Mouse (Mus musculus) testis, postnatal 10 days (tissue): ENCODE measurements around the gene Adat3.

Experiments used
- DNase-seq: peaks from one replicate; pipeline ENCODE4 v3.0.0; 2021; ENCODE audit warnings: low spot score

Adat3 gene

GRCm38 (mm10) chr10:80654866-80655265 lies 52.2 kb downstream of the Adat3 start:
- no peak for DNase-seq

GRCm38 (mm10) chr10:80655406-80656129 lies 52.9 kb downstream of the Adat3 start:
- no peak for DNase-seq

- peak; percentile 100 for DNase-seq
Measured at GRCm38 (mm10) chr10:80656130-80656862, 53.6 kb downstream of the Adat3 start.

- no peak for DNase-seq
Measured at GRCm38 (mm10) chr10:80656863-80657623, 54.4 kb downstream of the Adat3 start, which contains the start of gene Btbd2. Gene Btbd2 (minus strand): TSS chr10:80657071.
